Mouse (Mus musculus) stomach, embryonic 14.5 days (tissue): ENCODE measurements around the gene Sec24c. TPM values are rescaled to one million over a fixed set of nuclear protein-coding genes. Genes with fewer than 3 reads are reported as not detected.

Source experiments
- ATAC-seq: fragments of 200-750 bp; cut with Nextera tagmentation; 2 replicates; pipeline ENCODE4 v1.8.0; 2017; ENCODE audit warnings: low read depth, moderate TSS enrichment; ENCODE audit not compliant: insufficient number of reproducible peaks, insufficient read depth, low FRiP score
- H3K27ac ChIP-seq: fragments of 300-500 bp; sonication (generic); 2 replicates; pipeline ENCODE4 v1.5.1; 2014; ENCODE audit warnings: mild to moderate bottlenecking, low read length, moderate library complexity, mixed read lengths
- H3K27me3 ChIP-seq: fragments of 300-500 bp; sonication (generic); 2 replicates; pipeline ENCODE4 v1.6.1; 2014; ENCODE audit warnings: low read length, control low read depth, mixed read lengths; ENCODE audit not compliant: control insufficient read depth, insufficient read depth
- H3K36me3 ChIP-seq: fragments of 300-500 bp; sonication (generic); 2 replicates; pipeline ENCODE4 v1.6.1; 2014; ENCODE audit warnings: mild to moderate bottlenecking, control low read depth, low read length, moderate library complexity, mixed read lengths; ENCODE audit not compliant: control insufficient read depth, insufficient read depth
- H3K4me1 ChIP-seq: fragments of 300-500 bp; sonication (generic); 2 replicates; pipeline ENCODE4 v1.6.1; 2014; ENCODE audit warnings: low read length, control low read depth, mixed read lengths; ENCODE audit not compliant: control insufficient read depth, insufficient read depth
- H3K4me2 ChIP-seq: fragments of 300-500 bp; sonication (generic); replicated peaks from 2 replicates; pipeline ENCODE4 v1.6.1; 2014; ENCODE audit warnings: low read depth, low read length, control low read depth
- H3K4me3 ChIP-seq: fragments of 300-500 bp; sonication (generic); 2 replicates; pipeline ENCODE4 v1.5.1; 2014; ENCODE audit warnings: low read depth, low read length, control low read depth
- H3K9ac ChIP-seq: fragments of 300-500 bp; sonication (generic); replicated peaks from 2 replicates; pipeline ENCODE4 v1.6.1; 2014; ENCODE audit warnings: low read depth, mild to moderate bottlenecking, control low read depth, low read length, moderate library complexity, mixed read lengths
- H3K9me3 ChIP-seq: fragments of 300-500 bp; sonication (generic); 2 replicates; pipeline ENCODE4 v1.6.1; 2016; ENCODE audit warnings: low read depth, low read length, control low read depth; ENCODE audit not compliant: control insufficient read depth
- WGBS: fragments of 180-500 bp; shearing (Covaris S2); extraction: QIAGEN DNeasy Blood & Tissue Kit; methylation state at CpG from one replicate; pipeline ENCODE4 v1.1.7; 2014; 5-methylcytosine and 5-hydroxymethylcytosine counted together
- polyA plus RNA-seq: library from polyadenylated mRNA; unstranded; fragments of >200 nt; fragmentation: Nextera tagmentation; extraction: Ambion mirVana; gene quantifications from 2 replicates; pipeline ENCODE4 v1.2.1, GENCODE M21; 2014

Gene Sec24c
- polyA plus RNA-seq, 1 experiment from 2014 or later: 88.1 TPM

GRCm38 (mm10) chr14:20655731-20656130, 18.4 kb upstream of the Sec24c start:
- no peak overlapping the region for H3K9ac ChIP-seq
- no peak for ATAC-seq
- H3K4me3 ChIP-seq: no peak overlapping the region
- H3K27me3 ChIP-seq: no peaks in the 10 kb centered on the region
- no peak overlapping the region for H3K4me2 ChIP-seq
- no peak overlapping the region for H3K27ac ChIP-seq
- 66% methylated on average over 9 of the region's 9 CpGs for WGBS
- H3K36me3 ChIP-seq: no peaks in the 10 kb centered on the region
- H3K9me3 ChIP-seq: no peaks in the 10 kb centered on the region
- H3K4me1 ChIP-seq: no peaks in the 10 kb centered on the region

GRCm38 (mm10) chr14:20656361-20656760, 17.7 kb upstream of the Sec24c start, which contains the start of gene Myoz1:
Myoz1 (minus strand) TSS chr14:20656540.
- Histone ChIP-seq H3K36me3 (no peaks in the 10 kb centered on the region), H3K27ac (no peak within 1 kb of the TSS), H3K4me2 (no peak within 1 kb of the TSS), H3K9me3 (no peaks in the 10 kb centered on the region), H3K9ac (no peak within 1 kb of the TSS), H3K4me1 (0 out of 2 replicates have a peak, but pooled peaks cover under 1% of the 10 kb centered on the region), H3K4me3 (no peak within 1 kb of the TSS), H3K27me3 (no peaks in the 10 kb centered on the region)
- WGBS: 50% methylated on average over 11 of the region's 11 CpGs
- no peak for ATAC-seq

GRCm38 (mm10) chr14:20658326-20658725, 15.8 kb upstream of the Sec24c start:
- no peak overlapping the region for H3K4me3 ChIP-seq
- H3K36me3 ChIP-seq: no peaks in the 10 kb centered on the region
- H3K27me3 ChIP-seq: no peaks in the 10 kb centered on the region
- no peak overlapping the region for H3K4me2 ChIP-seq
- H3K9ac ChIP-seq: no peak overlapping the region
- ATAC-seq: no peak
- H3K9me3 ChIP-seq: no peaks in the 10 kb centered on the region
- 0 out of 2 replicates have a peak, but pooled peaks cover 8% of the 10 kb centered on the region for H3K4me1 ChIP-seq
- H3K27ac ChIP-seq: no peak overlapping the region

GRCm38 (mm10) chr14:20658902-20659301, 15.2 kb upstream of the Sec24c start:
- ATAC-seq: no peak
- Histone ChIP-seq H3K36me3 (no peaks in the 10 kb centered on the region), H3K4me2 (no peak overlapping the region), H3K4me1 (0 out of 2 replicates have a peak, but pooled peaks cover 8% of the 10 kb centered on the region), H3K27ac (no peak overlapping the region), H3K9ac (no peak overlapping the region), H3K27me3 (no peaks in the 10 kb centered on the region), H3K9me3 (no peaks in the 10 kb centered on the region), H3K4me3 (no peak overlapping the region)
- WGBS: 89% methylated on average over 6 of the region's 6 CpGs

- WGBS: 99% methylated on average over 7 of the region's 7 CpGs
- Histone ChIP-seq H3K4me1 (0 out of 2 replicates have a peak, but pooled peaks cover 8% of the 10 kb centered on the region), H3K4me3 (no peak overlapping the region), H3K9me3 (no peaks in the 10 kb centered on the region), H3K27ac (no peak overlapping the region), H3K9ac (no peak overlapping the region), H3K4me2 (no peak overlapping the region), H3K36me3 (no peaks in the 10 kb centered on the region), H3K27me3 (no peaks in the 10 kb centered on the region)
- no peak for ATAC-seq
Observed at GRCm38 (mm10) chr14:20659687-20660086, 14.4 kb upstream of the Sec24c start.

GRCm38 (mm10) chr14:20660827-20661660, 13.1 kb upstream of the Sec24c start:
- ATAC-seq: peak; percentile 84
- H3K9me3 ChIP-seq: no peaks in the 10 kb centered on the region
- peak overlapping the region; percentile 90 for H3K4me2 ChIP-seq
- H3K27ac ChIP-seq: peak overlapping the region; percentile 94
- no peaks in the 10 kb centered on the region for H3K27me3 ChIP-seq
- H3K9ac ChIP-seq: peak overlapping the region; percentile 69
- H3K4me3 ChIP-seq: peak overlapping the region; percentile 68
- 0 out of 2 replicates have a peak, but pooled peaks cover 8% of the 10 kb centered on the region for H3K4me1 ChIP-seq
- WGBS: 1% methylated on average over 52 of the region's 52 CpGs
- H3K36me3 ChIP-seq: no peaks in the 10 kb centered on the region

GRCm38 (mm10) chr14:20661661-20662331, 12.3 kb upstream of the Sec24c start:
- H3K4me3 ChIP-seq: peak overlapping the region; percentile 68
- no peaks in the 10 kb centered on the region for H3K36me3 ChIP-seq
- 0 out of 2 replicates have a peak, but pooled peaks cover 8% of the 10 kb centered on the region for H3K4me1 ChIP-seq
- H3K27me3 ChIP-seq: no peaks in the 10 kb centered on the region
- peak; percentile 31 for ATAC-seq
- H3K9ac ChIP-seq: peak overlapping the region; percentile 69
- H3K27ac ChIP-seq: peak overlapping the region; percentile 94
- H3K4me2 ChIP-seq: peak overlapping the region; percentile 90
- no peaks in the 10 kb centered on the region for H3K9me3 ChIP-seq
- WGBS: 10% methylated on average over 19 of the region's 19 CpGs

GRCm38 (mm10) chr14:20662740-20663139, 11.4 kb upstream of the Sec24c start:
- Histone ChIP-seq H3K9ac (no peak overlapping the region), H3K36me3 (no peaks in the 10 kb centered on the region), H3K27ac (no peak overlapping the region), H3K27me3 (no peaks in the 10 kb centered on the region), H3K4me1 (0 out of 2 replicates have a peak, but pooled peaks cover 8% of the 10 kb centered on the region), H3K4me2 (0 out of 2 replicates have a peak overlapping the region, but pooled peaks have one; percentile 90), H3K9me3 (no peaks in the 10 kb centered on the region), H3K4me3 (no peak overlapping the region)
- 84% methylated on average over 3 of the region's 3 CpGs for WGBS
- no peak for ATAC-seq
